Mouse (Mus musculus) urinary bladder, postnatal 36 days (tissue): ENCODE data around the gene Arl15.

Experiments used
- DNase-seq, 2 experiments: peaks; one replicate each; pipeline ENCODE4 v3.0.0; 2022; ENCODE audit warnings: low spot score in 2 of 2, mixed read lengths in 1 of 2

Arl15 gene

DNA sequence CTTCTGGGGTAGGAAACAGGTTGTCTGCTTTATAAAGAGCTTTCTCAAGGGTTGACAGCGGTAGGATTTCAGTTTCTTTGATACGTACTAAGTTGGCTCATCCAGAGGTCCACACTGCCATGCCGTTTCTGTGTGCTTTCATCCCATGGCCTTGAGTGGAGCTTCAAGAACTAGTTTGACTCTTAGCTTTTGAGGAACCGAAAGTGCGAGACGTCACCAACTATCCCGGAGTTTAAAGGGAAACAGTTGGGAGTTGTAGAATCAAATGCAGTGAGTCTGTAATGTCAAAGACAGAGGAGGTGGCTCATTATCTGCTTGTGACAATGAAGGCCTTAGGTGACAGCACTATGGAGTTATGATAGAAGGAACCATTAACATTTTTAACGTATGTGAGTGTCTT lies 49.6 kb downstream of the Arl15 start:
- DNase-seq, result no peak

DNA sequence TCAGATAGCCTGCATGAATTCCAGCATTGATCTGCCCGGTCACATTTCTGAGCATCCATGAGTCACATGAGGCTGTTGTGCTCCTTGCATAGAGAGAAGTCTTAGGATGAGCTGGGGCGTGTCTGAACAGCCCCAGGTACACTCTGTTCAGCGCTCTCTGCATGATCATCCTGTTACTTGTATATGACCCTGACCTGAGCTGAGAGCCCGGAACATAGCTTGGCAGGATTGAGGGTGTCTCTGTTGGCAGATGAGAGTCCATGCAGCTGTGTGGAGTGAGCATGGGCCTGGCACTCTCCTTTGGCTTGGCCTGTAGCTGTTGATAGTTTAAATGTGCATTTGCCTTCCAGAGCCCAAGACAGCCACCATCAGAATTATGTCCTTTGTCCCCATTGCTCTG lies 50.4 kb downstream of the Arl15 start:
- DNase-seq, result no peak

DNA sequence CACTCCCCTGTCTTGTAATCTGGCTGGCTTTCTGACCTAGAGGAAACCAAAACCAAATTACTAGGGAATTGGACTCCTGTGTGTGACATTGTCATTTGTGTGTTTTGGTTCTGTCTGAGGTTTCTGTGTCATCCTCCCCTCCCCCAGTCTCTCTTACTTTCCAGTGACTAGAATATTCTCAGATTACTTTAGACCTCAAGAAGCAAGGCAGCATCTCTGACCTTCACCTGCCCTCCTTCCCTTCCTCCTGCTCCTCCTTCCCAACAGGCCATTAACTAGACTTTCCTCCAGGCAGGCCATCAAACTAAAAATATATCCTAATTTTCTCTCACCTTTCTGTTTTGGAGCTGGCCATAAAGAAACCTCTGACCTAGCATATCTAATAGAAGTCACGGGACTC lies 50.9 kb downstream of the Arl15 start:
- no peak for DNase-seq

DNA sequence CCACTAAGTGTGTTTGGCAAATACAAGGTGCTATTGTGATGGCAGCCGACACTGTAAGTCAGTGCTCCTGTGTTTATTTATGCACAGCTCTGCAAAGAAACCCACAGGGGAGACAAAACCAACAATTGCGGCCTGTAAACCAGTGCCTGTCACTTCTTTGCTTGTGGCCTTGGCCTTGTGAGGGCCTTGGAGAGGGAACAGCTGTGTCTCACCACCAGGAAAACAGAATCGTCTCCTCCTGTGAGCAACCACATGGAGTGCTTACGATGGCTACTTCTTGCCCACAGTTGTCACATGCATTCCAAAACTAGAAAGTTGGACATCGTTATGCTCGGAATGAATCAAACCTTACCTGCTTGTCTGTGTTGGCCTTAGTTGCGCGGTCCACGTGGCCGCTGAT lies 52.1 kb downstream of the Arl15 start:
- no peak for DNase-seq

DNA sequence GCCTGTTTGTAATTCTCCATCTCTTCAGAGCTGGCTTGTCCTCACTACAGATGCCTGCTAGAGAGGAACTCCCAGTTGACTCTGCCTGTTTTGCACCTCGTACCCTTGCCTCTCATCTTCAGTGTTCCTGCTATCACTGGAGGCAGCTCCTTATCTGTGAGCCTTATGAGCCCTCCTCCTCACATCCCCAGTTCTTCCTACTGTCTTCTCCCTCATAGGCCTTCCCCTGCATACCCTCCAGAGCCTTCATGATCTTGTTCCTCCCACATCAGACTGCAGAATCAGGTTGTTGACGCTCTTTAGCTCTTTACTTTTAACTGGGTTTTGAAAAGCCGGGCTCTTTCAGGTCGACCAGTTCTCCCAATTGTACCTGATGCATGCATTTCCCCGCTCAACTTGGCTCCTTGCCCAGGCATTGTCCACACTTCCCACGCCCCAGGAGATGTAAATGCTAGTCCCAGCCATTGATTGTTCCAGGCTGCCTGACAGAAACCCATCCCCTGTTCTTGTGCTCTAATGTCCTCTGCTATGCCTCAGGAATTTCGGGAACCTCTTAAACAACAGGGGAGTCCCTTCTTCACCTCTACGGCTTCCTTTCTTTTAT lies 56.2 kb downstream of the Arl15 start:
- DNase-seq, result peak in 1 of 2 experiments; percentile 31

DNA sequence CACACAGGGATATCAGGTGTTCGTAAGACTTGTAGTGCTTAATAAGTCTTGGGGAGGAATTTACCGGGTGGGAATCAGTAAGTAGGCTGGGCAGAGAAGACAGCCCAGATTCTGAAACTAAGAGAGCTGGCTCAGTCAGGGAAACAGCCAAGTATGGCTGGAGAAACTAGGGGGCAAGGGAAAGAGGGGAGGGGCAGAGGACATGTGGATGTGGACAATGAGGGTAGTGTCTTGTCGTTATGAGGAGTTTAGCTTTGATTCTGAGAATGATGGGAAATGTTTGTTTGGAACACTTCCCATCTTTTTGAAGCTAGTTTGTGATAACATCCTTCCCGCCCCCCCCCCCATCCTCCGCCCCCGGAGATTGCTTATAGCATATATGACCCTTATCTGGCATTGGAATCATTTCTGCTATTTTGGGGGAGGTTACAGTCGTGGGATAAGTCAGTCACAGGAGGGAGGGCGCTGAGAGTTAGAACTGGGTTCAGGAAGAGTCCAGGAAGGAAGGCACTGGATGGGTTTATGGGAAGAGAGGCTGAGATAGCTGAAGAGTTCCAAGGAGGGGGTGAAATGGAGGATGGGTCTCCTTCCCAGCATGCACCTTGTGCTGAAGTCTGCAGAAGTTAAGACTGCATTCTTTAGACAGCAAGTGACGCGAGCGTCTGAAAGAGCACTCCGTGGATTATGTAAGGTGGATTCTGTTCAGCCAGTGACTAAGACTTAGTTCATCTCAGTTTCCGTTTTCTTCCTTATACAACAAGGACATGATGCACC lies 57.5 kb downstream of the Arl15 start:
- DNase-seq, result no peak

DNA sequence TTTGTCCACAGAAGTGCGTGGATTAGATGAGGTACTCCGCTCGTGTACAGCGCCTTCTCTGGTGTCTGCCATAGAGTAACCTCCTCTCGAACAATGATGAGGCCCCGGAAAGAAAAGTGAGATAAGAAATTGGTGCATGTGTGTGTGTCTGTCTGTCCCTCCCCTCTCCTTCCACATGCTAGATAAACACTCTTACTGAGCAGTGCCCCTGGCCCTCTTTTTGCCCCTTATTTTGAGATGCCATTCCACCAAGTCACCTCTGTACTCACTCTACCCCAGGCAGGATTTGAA lies 58.0 kb downstream of the Arl15 start:
- DNase-seq, result no peak

DNA sequence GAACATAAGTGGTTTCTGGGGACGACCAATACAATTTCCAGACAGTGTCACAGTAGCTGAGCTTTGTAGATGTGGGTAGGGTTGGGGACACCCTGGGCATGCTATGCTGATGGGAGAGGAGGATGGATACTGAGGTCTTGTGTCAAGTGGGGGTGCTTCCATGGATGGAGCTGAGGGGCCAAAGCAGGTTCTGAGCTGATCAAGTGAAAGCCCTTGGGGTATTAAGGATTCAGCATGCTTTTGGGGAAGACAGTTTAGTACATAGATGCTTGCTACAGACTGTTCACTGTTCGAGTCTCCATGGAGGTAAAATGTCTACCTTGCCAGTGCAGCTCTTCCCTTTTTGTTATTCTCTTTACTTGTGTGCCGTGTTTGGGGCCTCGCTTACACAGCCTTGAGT lies 59.8 kb downstream of the Arl15 start:
- DNase-seq, result no peak

DNA sequence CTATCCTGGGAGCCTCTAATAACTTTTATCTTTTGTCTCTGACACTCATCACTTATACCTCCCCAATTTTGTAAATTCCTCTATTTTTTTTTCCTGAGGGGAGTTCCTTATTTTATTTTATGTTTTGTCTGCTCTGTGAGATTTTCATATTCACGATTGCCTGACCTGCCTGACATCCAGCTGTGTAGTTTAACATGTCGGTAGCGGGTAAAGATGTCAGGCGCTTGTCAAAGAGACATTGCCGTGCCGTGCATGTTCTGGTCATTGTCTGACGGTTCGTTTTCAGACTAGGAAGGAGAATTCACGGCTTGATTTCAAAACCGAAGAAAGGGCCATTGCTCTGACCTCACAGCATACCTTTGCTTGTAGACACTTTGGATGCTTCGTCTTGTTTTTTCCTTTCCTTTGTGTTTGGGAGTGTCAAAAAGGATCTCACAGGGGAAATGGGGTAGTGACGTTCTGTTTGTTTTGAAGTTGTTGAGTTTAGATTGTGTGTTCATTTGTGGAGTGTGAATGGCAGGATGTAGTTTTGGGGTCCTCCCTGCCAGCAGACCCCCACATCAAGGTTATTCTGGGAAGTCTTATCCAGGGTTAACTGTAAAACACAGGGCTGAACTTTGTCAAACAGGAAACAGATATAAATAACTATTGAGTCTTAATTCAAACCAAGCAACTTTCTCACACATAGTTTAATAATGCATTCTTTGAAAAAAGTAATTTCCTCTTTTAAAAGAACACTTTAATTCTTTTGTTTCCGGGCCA lies 60.4 kb downstream of the Arl15 start:
- no peak for DNase-seq

DNA sequence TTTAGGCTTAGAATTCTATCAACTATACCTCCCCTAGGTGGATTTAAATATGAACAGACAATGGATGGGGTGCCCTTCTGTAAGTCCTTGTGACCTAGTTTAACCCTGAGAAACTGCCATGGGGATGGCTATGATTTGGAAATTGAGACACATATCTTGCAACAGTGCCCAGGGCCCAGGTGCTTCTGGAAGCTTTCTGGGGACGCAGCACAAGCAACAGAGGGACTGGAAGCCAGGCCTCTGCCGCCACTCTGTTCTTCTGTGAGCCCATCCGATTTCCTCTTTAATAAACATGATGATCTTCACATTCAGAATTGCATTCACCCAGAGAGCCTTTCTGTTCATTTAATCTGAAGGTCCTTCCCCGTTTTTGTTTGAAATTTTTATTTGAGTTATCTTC lies 62.6 kb downstream of the Arl15 start:
- no peak for DNase-seq

DNA sequence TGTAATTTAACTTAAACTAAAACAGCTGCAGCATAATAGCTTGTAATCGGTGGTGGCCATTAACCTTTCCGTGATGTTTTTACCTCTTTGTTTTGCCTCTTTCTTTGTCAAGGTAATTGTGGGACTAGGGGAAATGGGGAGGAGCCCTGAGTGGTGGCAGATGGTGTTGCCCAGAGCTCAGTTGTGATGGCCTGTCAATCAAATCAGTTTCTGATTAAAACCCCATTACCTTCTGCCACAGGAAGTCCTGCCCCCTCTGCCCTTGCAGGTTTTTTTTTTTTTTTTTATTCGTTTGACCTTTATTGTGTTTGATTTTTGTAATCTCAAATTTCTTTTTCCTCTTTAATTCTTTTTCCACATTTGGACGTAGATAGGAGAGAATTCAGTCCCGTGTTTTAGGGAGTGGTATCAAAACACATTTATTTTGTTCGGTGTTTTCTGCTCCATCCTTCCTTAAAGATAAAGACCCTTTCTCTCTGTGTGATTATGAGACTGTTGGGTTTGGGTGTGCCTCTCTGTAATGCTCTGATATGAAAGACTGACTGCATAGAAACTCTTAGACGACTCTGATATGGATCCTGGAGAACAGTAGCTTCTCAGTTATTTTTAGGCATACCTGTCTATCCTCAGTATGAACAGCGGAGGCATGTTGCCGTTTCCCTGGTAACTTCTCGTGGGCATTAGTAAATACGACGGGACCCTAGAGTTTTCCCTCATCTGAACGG lies 64.5 kb downstream of the Arl15 start:
- no peak for DNase-seq

DNA sequence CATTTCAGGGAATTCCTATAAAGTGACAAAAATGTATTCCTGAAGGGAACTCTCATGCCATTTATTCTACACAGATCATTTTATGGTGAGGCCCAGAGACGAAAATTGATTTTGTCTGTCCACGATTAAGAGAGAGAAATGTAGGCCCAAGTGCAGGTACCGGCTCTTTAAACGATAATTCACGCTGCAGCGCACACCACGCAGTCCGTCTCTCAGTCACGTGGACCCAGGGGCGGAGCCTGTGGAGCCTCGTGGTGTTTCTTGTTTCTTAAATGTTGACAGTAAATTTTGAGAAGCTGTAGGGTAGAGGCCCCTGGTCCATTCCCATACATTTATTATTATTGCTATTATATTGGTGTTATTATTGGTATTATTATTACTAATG lies 65.1 kb downstream of the Arl15 start:
- no peak for DNase-seq

DNA sequence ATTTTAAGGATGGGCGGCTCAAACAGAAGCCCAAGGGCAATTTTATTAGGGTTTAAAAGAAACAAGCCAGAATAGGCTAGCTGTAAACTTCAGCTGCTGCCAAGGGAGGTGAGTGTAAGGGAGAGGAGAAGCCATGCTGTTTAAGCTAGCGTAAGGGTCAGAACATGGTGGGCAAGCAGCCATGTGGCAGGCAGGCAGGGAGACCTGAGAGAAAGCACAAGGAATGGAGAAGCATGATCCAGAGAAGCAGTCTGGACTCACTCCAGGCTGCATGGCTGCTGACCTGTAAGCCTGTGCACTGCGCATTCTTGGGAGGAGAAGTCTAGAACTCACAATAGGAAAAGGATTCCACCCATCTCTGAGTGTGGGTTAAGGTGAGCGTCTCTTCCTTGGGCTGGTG lies 66.5 kb downstream of the Arl15 start:
- DNase-seq, result no peak

DNA sequence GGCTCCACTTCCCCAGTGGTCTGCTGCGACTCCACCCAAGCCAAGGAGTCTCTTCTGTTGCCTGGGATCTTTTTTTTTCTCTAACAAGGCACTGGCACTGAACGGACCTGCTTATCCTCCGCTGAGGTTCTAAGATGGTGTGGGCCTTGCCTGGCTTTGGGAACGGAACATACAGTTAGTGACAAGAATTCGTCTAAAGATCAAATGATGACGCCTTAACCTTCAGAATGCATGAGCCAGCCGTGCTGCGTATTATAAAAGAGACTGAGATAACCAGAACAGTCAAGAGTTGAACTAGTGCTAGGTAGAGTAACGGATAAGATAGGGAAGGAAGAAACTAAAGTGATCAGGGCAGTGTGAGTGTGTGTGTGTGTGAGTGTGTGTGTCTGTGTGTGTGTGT lies 66.9 kb downstream of the Arl15 start:
- no peak for DNase-seq

DNA sequence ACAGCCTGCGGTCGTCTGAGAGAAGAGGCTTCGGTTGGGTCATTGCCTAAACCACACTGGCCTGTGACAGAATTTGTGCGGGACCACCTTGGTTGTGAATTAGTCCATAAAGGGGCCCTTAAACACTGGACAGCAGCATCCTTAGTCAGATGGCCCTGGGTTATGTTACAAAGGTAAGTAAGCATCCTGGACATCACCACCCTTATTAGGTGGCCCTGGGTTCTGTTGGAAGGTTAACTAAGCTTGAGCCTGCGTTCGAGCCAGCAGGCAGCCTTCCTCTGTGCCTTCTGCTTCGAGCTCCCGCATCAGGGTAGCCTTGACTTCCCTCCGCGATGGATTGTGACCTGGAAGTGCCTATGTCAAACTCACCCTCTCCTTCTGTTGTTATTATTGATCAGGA lies 68.6 kb downstream of the Arl15 start:
- DNase-seq, result no peak

DNA sequence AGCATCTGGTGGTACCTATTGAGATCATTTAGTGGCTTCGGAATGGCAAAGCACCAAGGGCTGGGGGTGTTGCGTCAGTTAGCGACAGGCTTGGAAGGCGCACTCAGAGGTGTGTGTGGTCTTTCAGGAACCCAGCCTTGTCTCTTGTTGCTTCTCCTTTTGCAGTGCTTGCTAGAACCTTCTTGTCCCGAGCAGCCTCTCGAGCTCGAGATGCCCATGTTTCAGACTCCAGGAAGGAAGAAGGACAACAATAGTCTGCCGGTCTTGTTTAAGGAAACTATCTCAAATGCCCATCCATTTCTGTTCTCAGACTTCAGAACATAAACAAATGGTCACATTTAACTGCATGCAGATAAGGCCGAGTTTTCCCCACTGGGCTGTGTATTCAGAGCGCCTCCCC lies 69.4 kb downstream of the Arl15 start:
- no peak for DNase-seq

DNA sequence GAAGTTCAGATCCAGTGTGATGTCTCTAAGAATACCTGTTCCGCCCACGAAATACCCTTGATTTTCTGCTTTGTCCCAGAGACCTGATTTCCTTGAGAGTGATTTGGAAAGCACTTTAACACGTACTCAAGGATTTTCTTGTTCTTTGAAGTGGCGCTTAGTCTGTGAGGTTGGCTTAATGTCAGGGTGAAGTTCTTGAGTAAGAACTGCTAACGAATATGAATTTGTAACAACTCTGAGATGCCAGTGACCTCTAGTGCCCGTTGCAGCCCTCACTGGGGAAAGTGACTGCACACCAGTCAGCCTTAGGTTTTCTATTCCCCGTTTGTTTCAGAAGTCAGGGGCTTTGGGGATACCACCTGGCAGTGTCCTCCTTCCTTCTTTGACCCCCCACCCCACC lies 70.0 kb downstream of the Arl15 start:
- DNase-seq, result no peak

DNA sequence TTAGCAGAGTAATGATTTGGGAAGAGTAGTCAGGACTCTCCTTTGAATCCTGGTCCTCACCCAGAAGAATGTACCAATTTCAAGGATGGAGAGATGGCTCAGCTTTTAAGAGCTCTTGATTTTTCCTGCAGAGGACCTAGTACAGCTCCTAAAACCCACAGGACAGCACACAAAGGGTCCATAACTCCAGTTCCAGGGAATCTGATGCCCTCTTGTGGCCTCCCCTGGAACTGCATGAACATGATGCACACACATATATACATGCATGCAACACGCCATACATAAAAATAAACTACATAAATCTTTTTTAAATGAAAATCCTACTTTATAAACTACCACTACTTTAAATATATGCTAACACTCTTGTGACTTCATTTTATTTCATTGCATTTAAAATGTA lies 70.6 kb downstream of the Arl15 start:
- peak in 1 of 2 experiments; percentile 34 for DNase-seq

DNA sequence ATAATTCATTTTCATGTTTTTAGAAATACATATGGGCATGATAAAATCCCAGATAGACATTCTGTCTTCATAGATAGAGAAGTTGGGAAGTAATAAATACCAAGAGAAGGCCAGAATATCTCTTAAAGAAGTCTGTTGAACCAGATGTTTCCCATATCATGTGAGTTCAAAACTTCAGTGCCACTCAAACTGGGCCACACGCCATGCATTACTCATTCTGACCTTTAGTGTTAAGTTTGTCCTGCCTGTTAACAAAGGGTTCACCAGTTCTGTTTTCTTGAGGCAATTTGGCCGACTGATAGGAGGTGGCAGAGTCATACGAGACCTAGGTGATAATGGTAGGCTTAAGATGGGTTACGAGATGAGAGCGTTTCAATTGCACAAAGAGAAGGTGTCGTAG lies 71.1 kb downstream of the Arl15 start:
- DNase-seq, result no peak

DNA sequence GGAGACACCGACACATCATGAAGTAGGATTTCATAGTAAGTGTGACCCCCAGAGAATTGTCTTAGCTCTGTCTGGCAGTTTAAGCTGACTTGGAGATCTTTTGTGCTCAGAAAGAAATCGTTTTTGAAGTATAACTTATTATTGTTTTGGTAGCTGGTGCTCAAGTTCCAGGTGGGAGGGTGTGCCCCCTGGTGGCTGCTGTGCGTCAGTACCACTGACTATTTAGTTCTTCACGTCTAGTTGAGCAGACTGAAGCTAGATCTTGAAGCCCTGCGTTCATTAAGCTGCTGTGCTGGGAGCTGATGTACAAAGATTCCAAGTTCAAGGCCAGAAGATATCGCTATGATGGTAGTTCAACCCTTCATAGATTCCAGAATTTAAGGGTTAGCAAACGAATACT lies 71.5 kb downstream of the Arl15 start:
- DNase-seq, result peak; percentile 26 to 60

DNA sequence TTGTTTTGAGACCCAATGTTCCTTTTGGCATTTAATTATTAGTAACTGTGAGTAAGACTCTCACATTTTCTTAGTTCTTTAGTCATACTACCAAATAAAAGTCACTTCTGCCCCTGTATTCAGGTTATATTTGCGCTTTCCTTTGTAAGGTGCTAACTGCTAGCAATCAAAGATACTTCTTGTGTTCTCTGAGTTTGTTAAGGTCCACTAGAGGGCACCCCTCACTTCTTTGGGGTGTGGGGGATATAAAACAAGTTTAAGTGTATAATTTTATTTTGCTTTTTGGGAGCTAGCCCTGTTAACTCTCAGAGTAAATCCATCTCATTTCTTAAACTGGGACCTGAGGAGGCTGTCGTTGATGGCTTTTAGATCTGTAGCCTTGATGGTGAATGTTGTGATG lies 73.4 kb downstream of the Arl15 start:
- DNase-seq, result no peak
